Mouse (Mus musculus) embryonic fibroblast, embryonic 13.5 days (primary cell): Measurements from ENCODE around the gene Dgkg.

Source experiments
- CTCF ChIP-seq: IDR thresholded peaks from 2 replicates; pipeline ENCODE4 v1.5.1; 2011; ENCODE audit warnings: mild to moderate bottlenecking, control low read depth, low read length, moderate library complexity, borderline replicate concordance; ENCODE audit not compliant: insufficient read depth
- POLR2A ChIP-seq: IDR thresholded peaks from 2 replicates; pipeline ENCODE4 v1.6.1; 2011; ENCODE audit warnings: low read depth, mild to moderate bottlenecking, control low read depth, low read length, moderate library complexity

DNA sequence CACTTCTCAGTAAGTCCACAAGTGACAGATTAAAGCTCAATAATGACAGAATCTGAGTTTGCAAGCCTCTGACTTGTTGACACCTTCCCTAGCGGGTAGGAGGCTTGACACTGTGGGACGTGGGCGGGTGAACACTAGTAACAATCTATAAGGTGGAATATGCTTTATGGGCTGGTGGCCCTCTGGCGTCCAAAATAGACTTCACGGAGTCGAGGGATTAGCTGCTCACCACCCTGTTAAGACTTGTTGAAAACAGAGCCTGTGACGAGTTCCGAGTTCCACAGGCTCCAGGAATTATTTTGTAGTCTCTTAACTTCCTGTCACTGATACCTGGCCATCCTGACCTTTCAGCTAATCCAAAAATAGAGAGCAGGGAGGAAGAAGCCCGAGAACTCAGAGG, 104.7 kb downstream of the Dgkg start:
- TF ChIP-seq CTCF (no peak), POLR2A (no peak)
